Mouse (Mus musculus): ENCODE measurements at regions not wholly inside any gene's neighbourhood (a gene's known extent, or its start where the extent isn't known, plus 50 kb on each side); places are given as distances from the start of the nearest gene placed in this dataset.
A peak's percentile ranks its signal among the peaks of the same experiment; 100 is the strongest.

- DNase-seq = no peak
Observed at GRCm38 (mm10) chr6:100381046-100381445, 93.8 kb upstream of the Rybp start.

DNA sequence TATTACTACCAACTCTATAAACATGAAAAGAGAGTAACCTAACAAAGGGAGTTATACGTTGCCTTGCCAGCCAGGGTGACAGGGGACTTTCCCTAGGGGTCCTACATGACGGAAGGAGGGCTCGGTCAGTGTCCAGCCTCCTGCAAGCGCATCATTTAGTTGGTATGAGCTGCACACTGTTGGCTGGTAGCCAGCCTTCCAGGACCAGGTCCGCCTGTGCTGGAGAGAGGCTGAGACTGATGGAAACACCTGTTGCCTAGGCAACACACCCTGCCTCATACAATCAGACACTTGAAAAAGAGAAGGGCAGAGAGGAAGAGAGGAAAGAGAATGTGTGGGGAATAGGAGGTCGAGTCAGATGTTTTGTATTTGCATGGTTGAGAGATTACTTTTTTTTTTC is 93.3 kb upstream of the Rybp start:
- DNase-seq = no peak

GRCm38 (mm10) chr6:100379792-100380191 is 92.5 kb upstream of the Rybp start:
- DNase-seq = no peak

- DNase-seq = no peak
Observed at GRCm38 (mm10) chr6:100378533-100378874, 91.2 kb upstream of the Rybp start.

DNA sequence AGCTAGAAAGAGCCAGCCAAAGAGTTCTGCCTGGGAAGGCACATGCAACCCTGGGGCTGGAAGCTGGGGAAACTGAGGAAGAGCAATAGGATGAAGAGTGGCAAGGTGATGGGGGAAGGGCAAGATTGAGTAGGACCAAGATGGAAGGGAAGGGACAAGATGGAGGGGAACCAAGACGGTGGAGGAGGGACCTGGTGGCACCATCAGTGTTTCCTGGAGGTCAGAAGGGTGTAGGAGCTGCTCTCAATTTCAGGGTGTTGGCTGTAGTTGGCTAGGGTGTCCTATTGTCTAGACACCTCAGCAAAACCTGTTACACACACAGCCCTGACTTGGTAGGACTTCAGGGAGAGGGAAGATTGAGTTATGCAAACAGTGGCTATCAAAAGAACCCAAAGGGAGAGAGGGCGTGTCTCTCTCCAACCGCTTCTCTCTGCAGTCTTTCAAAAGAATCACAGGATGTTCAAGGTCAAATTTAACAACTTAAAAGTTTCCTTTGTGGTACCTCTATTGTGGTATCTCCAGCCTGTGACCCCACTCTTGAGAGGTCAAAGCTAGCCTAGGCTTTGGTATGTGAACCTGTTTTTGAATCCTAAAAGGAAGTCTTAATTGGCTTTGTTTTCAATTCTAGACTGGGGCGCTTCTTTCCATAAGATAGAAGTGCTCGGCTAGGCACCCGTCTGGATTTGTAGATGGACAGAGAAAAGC is 90.7 kb upstream of the Rybp start:
- no peak for DNase-seq

DNA sequence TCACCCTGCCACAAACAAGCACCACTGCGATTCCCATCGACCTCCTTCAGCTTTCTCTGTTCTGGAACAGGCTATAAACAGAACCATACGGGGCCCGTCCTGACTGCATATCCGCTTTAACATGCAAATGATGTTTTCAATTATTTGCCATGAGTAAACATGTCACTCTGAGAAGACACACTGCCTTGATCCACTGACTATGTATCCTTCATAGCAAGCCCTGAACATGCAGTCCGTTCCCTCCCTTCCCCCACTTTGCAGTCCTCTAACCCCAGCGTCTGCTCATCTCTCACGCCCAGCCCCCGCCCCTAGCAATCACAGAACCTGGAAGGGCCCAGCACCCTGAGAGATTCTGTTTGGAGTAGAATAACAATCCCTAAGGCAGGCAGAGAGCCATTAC is 89.4 kb upstream of the Rybp start:
- DNase-seq = no peak

- DNase-seq = no peak
Observed at GRCm38 (mm10) chr6:100370828-100371227, 83.5 kb upstream of the Rybp start.

DNA sequence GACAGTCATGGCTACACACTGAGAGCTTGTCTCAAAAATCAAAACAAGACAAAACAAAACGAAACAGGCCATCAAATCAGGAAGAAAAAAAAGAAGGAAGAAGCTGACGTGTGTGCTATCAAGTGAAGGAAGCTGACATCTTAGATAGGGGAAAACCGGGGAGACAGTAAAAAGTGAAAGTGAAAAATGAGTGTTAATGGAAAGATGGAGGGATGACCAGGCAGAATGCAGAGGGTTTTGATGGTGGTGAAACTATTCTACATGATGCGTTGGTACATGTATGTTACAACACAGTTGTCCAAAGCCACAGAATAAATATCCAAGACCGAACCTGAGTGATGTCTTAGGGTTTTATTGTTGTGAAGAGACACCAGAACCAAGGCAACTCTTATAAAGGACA is 83.1 kb upstream of the Rybp start:
- DNase-seq = no peak

DNA sequence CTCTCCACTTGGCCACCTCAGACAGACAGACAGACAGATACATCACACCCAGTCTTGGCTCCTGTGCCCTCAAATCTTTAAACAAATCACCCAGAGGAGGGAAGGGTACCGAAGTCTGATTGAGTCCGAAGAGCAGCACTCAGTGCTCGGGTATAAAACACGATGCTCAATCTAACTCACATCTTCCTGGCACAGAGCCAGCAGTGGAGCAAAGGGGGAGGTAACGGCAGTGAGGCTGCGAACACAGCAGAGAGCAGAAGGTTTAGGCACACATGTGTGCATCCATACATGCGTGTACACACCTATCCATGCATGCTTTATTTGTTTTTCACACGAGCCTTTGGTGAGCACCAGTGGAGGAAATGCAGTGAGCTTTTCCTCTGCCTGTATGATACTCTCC is 78.9 kb upstream of the Rybp start:
- DNase-seq = no peak

- no peak for DNase-seq
Observed at GRCm38 (mm10) chr6:100365791-100366190, 78.5 kb upstream of the Rybp start.

- peak; percentile 9 to 43 for DNase-seq
Observed at GRCm38 (mm10) chr6:100363683-100364082, 76.4 kb upstream of the Rybp start.

DNA sequence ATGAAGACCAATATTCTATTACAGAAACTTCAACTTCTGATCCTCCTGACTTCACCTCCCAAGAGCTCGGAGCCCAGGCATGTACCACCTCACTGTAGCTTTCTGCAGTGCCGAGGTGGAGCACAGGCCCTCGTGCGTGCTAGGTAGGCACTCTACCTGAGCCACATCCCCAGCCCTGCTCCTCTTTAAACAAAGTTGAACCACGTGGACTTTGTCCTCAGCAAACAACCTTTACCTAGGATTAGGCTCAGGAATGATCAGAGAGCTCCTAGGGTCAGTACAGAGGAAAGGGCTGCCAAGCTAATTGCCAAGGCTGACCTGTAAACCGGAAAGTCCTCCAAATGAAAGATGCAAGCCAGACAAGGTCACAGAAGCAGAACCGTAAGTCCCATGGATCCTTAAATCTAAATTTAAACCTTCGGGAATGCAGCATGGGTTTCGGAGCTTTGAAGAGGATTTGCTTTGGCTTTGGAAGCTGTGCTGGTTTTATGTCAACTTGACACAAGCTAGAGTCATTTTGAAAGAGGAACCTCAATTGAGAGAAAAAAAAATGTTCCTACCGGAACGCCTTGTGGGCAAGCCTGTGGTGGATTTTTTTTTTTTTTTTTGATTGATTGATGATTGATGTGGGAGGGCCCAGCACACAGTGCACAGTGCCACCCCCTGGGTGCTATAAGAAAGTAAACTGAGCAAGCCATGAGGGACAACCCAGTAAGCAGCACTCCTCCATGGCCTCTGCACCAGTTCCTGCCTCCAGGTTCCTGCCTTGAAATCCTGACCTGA is 69.5 kb upstream of the Rybp start:
- no peak for DNase-seq

DNA sequence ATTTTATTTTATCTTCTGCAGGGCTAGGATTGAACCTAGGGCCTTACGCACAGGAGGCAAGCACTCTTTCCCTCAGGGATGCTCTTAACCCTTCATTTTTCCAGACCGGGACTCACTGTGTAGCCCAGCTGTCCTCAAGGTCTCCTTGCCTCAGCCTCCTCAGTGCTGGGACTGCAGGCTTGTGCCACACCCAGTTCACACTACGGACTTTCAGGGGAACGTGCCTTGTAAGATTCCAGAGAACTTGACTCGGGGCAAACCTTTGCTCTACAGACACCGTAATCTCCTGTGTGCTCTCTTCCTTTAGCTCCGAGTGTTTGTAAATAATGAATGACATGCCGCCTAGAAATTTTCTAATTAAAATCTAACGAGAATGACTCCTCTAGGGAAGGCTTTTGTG is 68.6 kb upstream of the Rybp start:
- no peak for DNase-seq

GRCm38 (mm10) chr6:100347481-100347880 is 60.2 kb upstream of the Rybp start:
- DNase-seq = no peak

GRCm38 (mm10) chr6:100345073-100345472 is 57.8 kb upstream of the Rybp start:
- no peak for DNase-seq

DNA sequence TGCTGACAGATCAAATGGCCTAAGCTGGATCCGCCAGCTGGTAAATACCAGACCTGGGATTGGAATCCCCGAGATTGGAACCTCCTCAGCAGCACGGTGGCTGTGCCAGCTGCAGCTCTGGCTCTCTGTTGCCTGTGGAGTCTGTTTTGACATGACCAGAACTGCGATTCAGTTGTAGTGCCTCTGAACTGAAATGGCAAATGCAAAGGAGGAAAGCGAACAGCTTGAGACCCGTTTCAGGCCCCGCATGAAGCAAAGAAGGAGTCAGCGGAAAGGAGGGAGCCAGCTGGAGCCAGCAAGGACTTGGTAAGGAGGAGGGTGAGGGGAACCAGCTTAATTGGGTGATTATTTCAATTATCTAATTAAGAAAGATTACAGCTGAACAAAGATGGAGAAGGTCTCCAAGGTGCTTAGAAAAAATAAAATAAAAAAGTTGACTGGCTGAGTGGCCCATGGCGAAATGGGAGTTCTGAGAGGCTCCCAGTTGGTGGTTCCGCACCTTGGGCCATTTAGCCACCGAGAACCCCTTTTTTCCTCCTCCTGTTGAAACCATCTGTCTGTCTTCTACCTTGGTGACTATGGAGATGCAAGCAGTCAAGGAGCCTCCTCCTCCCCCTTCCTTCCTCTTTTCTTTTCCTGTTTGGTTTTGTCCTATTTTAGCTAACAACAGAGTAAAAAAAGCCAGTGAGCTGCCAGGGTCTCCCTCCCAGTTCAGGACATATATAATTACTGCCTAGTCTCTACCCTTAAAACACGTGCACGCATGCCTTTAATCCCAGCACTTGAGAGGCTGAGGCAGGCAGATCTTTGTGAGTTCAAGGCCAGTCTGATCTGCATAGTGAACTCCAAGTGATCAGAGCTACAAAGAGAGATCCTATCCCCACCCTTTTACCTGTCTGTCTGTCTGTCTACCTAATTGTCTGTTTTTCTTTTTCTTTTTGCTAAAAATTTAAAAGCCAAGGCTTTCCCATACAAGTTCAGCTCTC is 54.3 kb upstream of the Rybp start:
- DNase-seq = no peak

DNA sequence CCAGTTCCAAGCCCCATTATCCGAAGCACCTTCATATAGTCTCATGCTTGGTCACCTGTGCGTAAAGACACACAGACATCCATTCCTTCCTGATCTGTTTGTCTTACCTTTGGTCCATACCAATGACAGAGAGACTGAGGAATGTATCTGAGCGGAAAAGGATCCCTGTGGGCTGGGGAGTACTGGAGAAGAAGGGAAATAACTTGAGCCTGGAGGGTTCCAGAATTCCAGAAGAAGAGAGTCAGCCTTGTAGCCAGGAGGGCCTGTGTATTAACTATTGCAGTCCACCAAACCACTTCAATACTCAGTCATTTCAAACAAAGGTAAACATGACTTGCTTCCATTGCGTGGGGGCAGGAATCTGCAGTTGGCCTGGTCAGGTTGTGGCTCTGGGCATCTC is 51.0 kb upstream of the Rybp start:
- no peak for DNase-seq

Measured in kidney, postnatal 25 days (tissue).